Mouse (Mus musculus) forebrain, postnatal 0 days (tissue): ENCODE measurements around the gene Rbbp7. TPM values are rescaled to one million over a fixed set of nuclear protein-coding genes. Genes with fewer than 3 reads are reported as not detected.

ENCODE experiments used
- ATAC-seq: fragments of 200-750 bp; cut with Nextera tagmentation; 2 replicates; pipeline ENCODE4 v1.8.0; 2017; ENCODE audit warnings: mild to moderate bottlenecking, moderate library complexity
- DNase-seq: peaks from one replicate; pipeline ENCODE4 v3.0.0-alpha.2; 2015
- H3K27ac ChIP-seq: fragments of 300-500 bp; sonication (generic); 2 replicates; pipeline ENCODE4 v1.5.1; 2014; ENCODE audit warnings: low read depth, mild to moderate bottlenecking, antibody characterized with exemption, low read length, moderate library complexity, mixed read lengths
- H3K27me3 ChIP-seq: fragments of 300-500 bp; sonication (generic); 2 replicates; pipeline ENCODE4 v1.6.1; 2014; ENCODE audit warnings: mild to moderate bottlenecking, low read length, mixed read lengths; ENCODE audit not compliant: insufficient read depth
- H3K36me3 ChIP-seq: fragments of 300-500 bp; sonication (generic); 2 replicates; pipeline ENCODE4 v1.6.1; 2014; ENCODE audit warnings: mild to moderate bottlenecking, moderate library complexity; ENCODE audit not compliant: insufficient read depth
- H3K4me1 ChIP-seq: fragments of 300-500 bp; sonication (generic); 2 replicates; pipeline ENCODE4 v1.6.1; 2014; ENCODE audit warnings: antibody characterized with exemption; ENCODE audit not compliant: insufficient read depth
- H3K4me2 ChIP-seq: fragments of 300-500 bp; sonication (generic); 2 replicates; pipeline ENCODE4 v1.6.1; 2014; ENCODE audit warnings: low read depth, mild to moderate bottlenecking, moderate library complexity
- H3K4me3 ChIP-seq: fragments of 300-500 bp; sonication (generic); 2 replicates; pipeline ENCODE4 v1.5.1; 2014; ENCODE audit warnings: low read depth, low read length, mixed read lengths
- H3K9ac ChIP-seq: fragments of 300-500 bp; sonication (generic); 2 replicates; pipeline ENCODE4 v1.6.1; 2014; ENCODE audit warnings: mild to moderate bottlenecking
- H3K9me3 ChIP-seq: fragments of 300-500 bp; sonication (generic); 2 replicates; pipeline ENCODE4 v1.6.1; 2016; ENCODE audit warnings: low read length
- CTCF ChIP-seq: sonication (generic); IDR thresholded peaks from 2 replicates; pipeline ENCODE4 v1.5.1; 2016; ENCODE audit warnings: antibody characterized with exemption, control low read depth, low read depth
- WGBS: fragments of 180-500 bp; shearing (Covaris S2); extraction: QIAGEN DNeasy Blood & Tissue Kit; methylation state at CpG from one replicate; pipeline ENCODE4 v1.1.7; 2014; 5-methylcytosine and 5-hydroxymethylcytosine counted together
- polyA plus RNA-seq: library from polyadenylated mRNA; unstranded; fragments of >200 nt; fragmentation: Nextera tagmentation; extraction: Ambion mirVana; gene quantifications from 2 replicates; pipeline ENCODE4 v1.2.1, GENCODE M21; 2015
- total RNA-seq: library from RNA; depleted of rRNA; stranded (reverse); fragments of >200 nt; gene quantifications from 2 replicates; pipeline ENCODE4 v1.2.3, GENCODE M21; 2014; rRNA removed

The Rbbp7 gene
- total and polyA plus RNA-seq, 2 experiments from 2014 or later = 141 to 255 TPM

- TF ChIP-seq CTCF = peak; percentile 68
- no peak overlapping the region for H3K27ac ChIP-seq
- DNase-seq = peak; percentile 62
- H3K36me3 ChIP-seq = no peaks in the 10 kb centered on the region
- no peaks in the 10 kb centered on the region for H3K27me3 ChIP-seq
- H3K9ac ChIP-seq = no peak overlapping the region
- H3K4me2 ChIP-seq = no peak overlapping the region
- 0 out of 2 replicates have a peak, but pooled peaks have one; percentile 40 for ATAC-seq
- H3K9me3 ChIP-seq = no peaks in the 10 kb centered on the region
- no peaks in the 10 kb centered on the region for H3K4me1 ChIP-seq
- no peak overlapping the region for H3K4me3 ChIP-seq
Measured at GRCm38 (mm10) chrX:162800371-162800770, 40.2 kb downstream of the Rbbp7 start.

DNA sequence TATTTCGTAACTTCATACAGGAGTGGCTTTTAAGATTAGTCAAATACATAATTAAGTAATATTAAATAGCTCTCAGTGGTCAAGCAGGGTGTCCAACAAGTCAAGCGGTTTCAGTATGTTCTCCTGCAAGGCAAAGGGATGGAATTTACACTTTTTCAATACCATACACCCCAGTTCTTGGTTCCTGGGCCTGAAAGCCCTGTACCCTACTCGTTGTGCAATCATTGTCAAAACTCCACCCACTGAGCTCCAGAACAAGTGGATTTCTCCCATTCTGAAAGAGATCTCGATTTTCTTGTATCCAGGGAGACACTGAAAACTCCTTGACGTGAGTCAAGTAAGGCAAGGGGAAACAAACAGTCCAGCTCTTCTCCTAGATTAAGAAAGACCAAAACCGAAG, 67.8 kb downstream of the Rbbp7 start:
- H3K9ac ChIP-seq = no peak overlapping the region; the same call in 1 of the 2 replicates
- DNase-seq = peak; percentile 3

More for the DNA sequence above, 67.8 kb downstream of the Rbbp7 start:
- H3K4me1 ChIP-seq = no peaks in the 10 kb centered on the region
- no peak overlapping the region for H3K27ac ChIP-seq
- H3K4me2 ChIP-seq = peak overlapping the region; percentile 58
- no peaks in the 10 kb centered on the region for H3K9me3 ChIP-seq
- H3K27me3 ChIP-seq = no peaks in the 10 kb centered on the region
- no peaks in the 10 kb centered on the region for H3K36me3 ChIP-seq
- ATAC-seq = no peak
- peak overlapping the region; percentile 53 for H3K4me3 ChIP-seq
- no peak for TF ChIP-seq CTCF
- 35% methylated on average over 6 of the region's 6 CpGs for WGBS

Other genes starting within 250 kb of the Rbbp7 start
- gene Reps2, start 116.8 kb upstream of the Rbbp7 start, total RNA-seq = 31.5 and 41.2 TPM in 2 replicates
- 3.0 and 5.1 TPM in 2 replicates for gene Reps2, start 116.8 kb upstream of the Rbbp7 start, polyA plus RNA-seq
- gene Txlng, start 69.1 kb downstream of the Rbbp7 start, total RNA-seq = 15.3 and 18.7 TPM in 2 replicates
- 10.2 and 10.9 TPM in 2 replicates for gene Txlng, start 69.1 kb downstream of the Rbbp7 start, polyA plus RNA-seq
- 48.2 and 50.5 TPM in 2 replicates for gene Syap1, start 128.0 kb downstream of the Rbbp7 start, total RNA-seq
- gene Syap1, start 128.0 kb downstream of the Rbbp7 start, polyA plus RNA-seq = 40.7 and 42.2 TPM in 2 replicates
- gene Ctps2, start 140.8 kb downstream of the Rbbp7 start, total RNA-seq = 57.9 and 75.8 TPM in 2 replicates
- gene Ctps2, start 140.8 kb downstream of the Rbbp7 start, polyA plus RNA-seq = 56.4 and 67.1 TPM in 2 replicates
- gene S100g, start 204.2 kb downstream of the Rbbp7 start, total RNA-seq = not detected in 2 replicates
- gene S100g, start 204.2 kb downstream of the Rbbp7 start, polyA plus RNA-seq = not detected in 2 replicates